Mouse (Mus musculus) 3T3-L1 (cell line): ENCODE measurements at regions not wholly inside any gene's neighbourhood (a gene's known extent, or its start where the extent isn't known, plus 50 kb on each side); places are given as distances from the start of the nearest gene placed in this dataset.
A peak's percentile ranks its signal among the peaks of the same experiment; 100 is the strongest.

Experiments used
- DNase-seq: peaks from one replicate; pipeline ENCODE4 v3.0.0-alpha.2; 2015; ENCODE audit warnings: low read depth, low spot score

- DNase-seq = no peak
These were observed 55.3 kb downstream of the Gpr88 start for GRCm38 (mm10) chr3:116197966-116198365.

- peak; percentile 98 for DNase-seq
These were observed 58.6 kb downstream of the Gpr88 start for GRCm38 (mm10) chr3:116194701-116195100.

- no peak for DNase-seq
These were observed 61.8 kb upstream of the Vcam1 start for GRCm38 (mm10) chr3:116191261-116191660.

- DNase-seq = peak; percentile 33
These were observed 61.2 kb upstream of the Vcam1 start for GRCm38 (mm10) chr3:116190727-116191126.

- DNase-seq = peak; percentile 94
These were observed 60.0 kb upstream of the Vcam1 start for GRCm38 (mm10) chr3:116189363-116190100.

GRCm38 (mm10) chr3:116185206-116185605 lies 55.7 kb upstream of the Vcam1 start:
- no peak for DNase-seq

- no peak for DNase-seq
These were observed 55.0 kb upstream of the Vcam1 start for GRCm38 (mm10) chr3:116184443-116184842.

- DNase-seq = no peak
These were observed 50.9 kb upstream of the Vcam1 start for GRCm38 (mm10) chr3:116180341-116180885.
